Mouse (Mus musculus) midbrain, embryonic 10.5 days (tissue): Measurements from ENCODE around the gene Apba2. TPM values are rescaled to one million over a fixed set of nuclear protein-coding genes. Genes with fewer than 3 reads are reported as not detected.

Experiments
- DNase-seq: peaks from one replicate; pipeline ENCODE4 v3.0.0-alpha.2; 2017; ENCODE audit warnings: low spot score
- H3K27ac ChIP-seq: fragments of 300-500 bp; sonication (generic); replicated peaks from 2 replicates; pipeline ENCODE4 v1.5.1; 2016; ENCODE audit warnings: mild to moderate bottlenecking
- H3K27me3 ChIP-seq: fragments of 300-500 bp; sonication (generic); 2 replicates; pipeline ENCODE4 v1.6.1; 2016; ENCODE audit warnings: low read depth, mild to moderate bottlenecking; ENCODE audit not compliant: poor library complexity, severe bottlenecking
- H3K36me3 ChIP-seq: fragments of 300-500 bp; sonication (generic); 2 replicates; pipeline ENCODE4 v1.6.1; 2016; ENCODE audit warnings: mild to moderate bottlenecking, moderate library complexity
- H3K4me1 ChIP-seq: fragments of 300-500 bp; sonication (generic); 2 replicates; pipeline ENCODE4 v1.6.1; 2016
- H3K4me3 ChIP-seq: fragments of 300-500 bp; sonication (generic); 2 replicates; pipeline ENCODE4 v1.5.1; 2016; ENCODE audit warnings: mild to moderate bottlenecking, moderate library complexity
- H3K9me3 ChIP-seq: fragments of 300-500 bp; sonication (generic); replicated peaks from 2 replicates; pipeline ENCODE4 v1.6.1; 2016; ENCODE audit warnings: mild to moderate bottlenecking
- WGBS: fragments of 180-500 bp; shearing (Covaris S2); methylation state at CpG from one replicate; pipeline ENCODE4 v1.1.7; 2016; 5-methylcytosine and 5-hydroxymethylcytosine counted together
- polyA plus RNA-seq: library from polyadenylated mRNA; unstranded; fragments of >200 nt; fragmentation: Nextera tagmentation; extraction: Ambion mirVana; gene quantifications from 2 replicates; pipeline ENCODE4 v1.2.1, GENCODE M21; 2016

Apba2 gene
- polyA plus RNA-seq, 1 experiment from 2014 or later, result 50.1 TPM

GRCm38 (mm10) chr7:64508826-64509225 lies 7.3 kb downstream of the Apba2 start:
- DNase-seq, result no peak
- Histone ChIP-seq H3K27me3 (peaks cover under 1% of the 10 kb centered on the region; the same call in 1 of the 2 replicates), H3K4me3 (no peak overlapping the region), H3K9me3 (no peaks in the 10 kb centered on the region), H3K36me3 (no peaks in the 10 kb centered on the region), H3K27ac (no peak overlapping the region), H3K4me1 (peaks cover 19% of the 10 kb centered on the region)
- 91% methylated on average over 7 of the region's 7 CpGs for WGBS

DNA sequence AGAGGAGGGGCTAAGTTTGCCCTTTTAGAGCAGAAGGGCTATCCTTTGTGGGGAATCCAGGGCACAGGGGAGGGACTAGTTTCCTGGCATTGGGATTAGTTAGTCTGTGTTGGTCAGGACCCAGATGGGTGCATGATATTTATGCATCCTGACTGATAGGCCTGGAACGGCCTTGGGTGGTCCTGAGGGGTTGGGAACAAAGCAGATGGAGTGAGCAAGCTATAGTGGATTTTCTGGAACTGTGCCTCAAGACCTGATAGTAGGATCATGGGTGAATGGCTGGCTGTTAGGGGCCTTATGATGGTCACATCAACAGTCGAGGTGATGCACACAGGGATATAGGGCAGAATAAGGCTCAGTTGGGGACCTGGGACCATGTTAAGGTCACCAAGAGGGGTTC lies 8.4 kb downstream of the Apba2 start:
- Histone ChIP-seq H3K9me3 (no peaks in the 10 kb centered on the region), H3K36me3 (no peaks in the 10 kb centered on the region), H3K4me1 (peaks cover 12% of the 10 kb centered on the region), H3K27me3 (no peaks in the 10 kb centered on the region), H3K4me3 (no peak overlapping the region), H3K27ac (0 out of 2 replicates have a peak overlapping the region, but pooled peaks have one; percentile 38)
- DNase-seq, result no peak
- WGBS, result 74% methylated on average over 2 of the region's 2 CpGs

- no peak for DNase-seq
- H3K36me3 ChIP-seq, result no peaks in the 10 kb centered on the region
- H3K9me3 ChIP-seq, result no peaks in the 10 kb centered on the region
- 85% methylated on average over 8 of the region's 8 CpGs for WGBS
- no peak overlapping the region; the same call in 1 of the 2 replicates for H3K27ac ChIP-seq
- peaks cover 7% of the 10 kb centered on the region; the same call in 1 of the 2 replicates for H3K4me1 ChIP-seq
- H3K27me3 ChIP-seq, result no peaks in the 10 kb centered on the region
- H3K4me3 ChIP-seq, result no peak overlapping the region
These were observed 9.2 kb downstream of the Apba2 start for GRCm38 (mm10) chr7:64510526-64511210.

DNA sequence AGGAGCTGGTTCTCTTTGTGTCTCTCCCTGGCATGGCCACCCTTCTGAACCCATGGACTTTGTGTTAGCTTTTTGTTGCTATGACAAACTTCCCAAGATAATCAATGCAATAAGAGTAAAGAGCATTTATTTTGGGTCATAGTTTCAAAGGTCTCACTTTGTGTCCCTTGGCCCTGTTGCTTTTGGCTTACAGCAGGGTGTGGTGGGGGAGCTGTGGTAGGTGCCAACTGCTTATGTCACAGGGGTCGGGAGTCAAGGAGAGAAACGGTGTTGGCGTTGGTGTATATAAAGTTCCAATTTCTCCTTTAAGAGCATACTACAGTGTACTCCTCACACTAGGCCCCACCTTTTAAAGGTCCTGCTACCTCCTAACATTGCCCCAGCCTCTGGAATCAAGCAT lies 12.1 kb downstream of the Apba2 start:
- Histone ChIP-seq H3K9me3 (no peaks in the 10 kb centered on the region), H3K4me1 (peaks cover 5% of the 10 kb centered on the region; the same call in 1 of the 2 replicates), H3K27me3 (no peaks in the 10 kb centered on the region), H3K4me3 (no peak overlapping the region), H3K36me3 (no peaks in the 10 kb centered on the region), H3K27ac (no peak overlapping the region)
- WGBS, result 92% methylated on average over 3 of the region's 3 CpGs
- DNase-seq, result no peak

DNA sequence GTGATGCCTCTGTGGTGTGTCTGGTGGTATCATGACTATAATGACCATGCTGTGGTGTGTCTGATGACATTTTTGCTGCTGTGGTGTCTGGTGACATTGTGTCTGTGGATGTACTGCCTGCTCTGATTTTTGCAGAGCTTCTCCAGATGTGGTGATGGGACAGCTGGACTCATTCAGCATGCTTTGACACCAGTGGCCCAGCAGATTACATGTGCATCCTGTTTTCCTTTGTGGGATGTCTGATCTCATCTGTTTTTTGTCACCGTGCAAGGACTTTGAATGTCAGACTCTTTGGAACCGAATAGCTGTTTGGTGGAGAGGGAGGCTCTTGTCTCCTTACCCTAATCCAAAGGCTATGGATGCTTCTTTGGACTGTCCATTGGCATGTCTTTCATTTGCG lies 13.8 kb downstream of the Apba2 start:
- no peaks in the 10 kb centered on the region for H3K9me3 ChIP-seq
- no peak overlapping the region for H3K4me3 ChIP-seq
- H3K27ac ChIP-seq, result no peak overlapping the region
- no peaks in the 10 kb centered on the region for H3K27me3 ChIP-seq
- 89% methylated on average over 3 of the region's 3 CpGs for WGBS
- no peak for DNase-seq
- no peaks in the 10 kb centered on the region for H3K36me3 ChIP-seq
- H3K4me1 ChIP-seq, result 0 out of 2 replicates have a peak, but pooled peaks cover 5% of the 10 kb centered on the region

GRCm38 (mm10) chr7:64515891-64516290 lies 14.4 kb downstream of the Apba2 start:
- DNase-seq, result no peak
- WGBS, result 91% methylated on average over 4 of the region's 4 CpGs
- H3K4me3 ChIP-seq, result no peak overlapping the region
- H3K4me1 ChIP-seq, result 0 out of 2 replicates have a peak, but pooled peaks cover under 1% of the 10 kb centered on the region
- no peaks in the 10 kb centered on the region for H3K27me3 ChIP-seq
- H3K36me3 ChIP-seq, result no peaks in the 10 kb centered on the region
- no peaks in the 10 kb centered on the region for H3K9me3 ChIP-seq
- H3K27ac ChIP-seq, result no peak overlapping the region

DNA sequence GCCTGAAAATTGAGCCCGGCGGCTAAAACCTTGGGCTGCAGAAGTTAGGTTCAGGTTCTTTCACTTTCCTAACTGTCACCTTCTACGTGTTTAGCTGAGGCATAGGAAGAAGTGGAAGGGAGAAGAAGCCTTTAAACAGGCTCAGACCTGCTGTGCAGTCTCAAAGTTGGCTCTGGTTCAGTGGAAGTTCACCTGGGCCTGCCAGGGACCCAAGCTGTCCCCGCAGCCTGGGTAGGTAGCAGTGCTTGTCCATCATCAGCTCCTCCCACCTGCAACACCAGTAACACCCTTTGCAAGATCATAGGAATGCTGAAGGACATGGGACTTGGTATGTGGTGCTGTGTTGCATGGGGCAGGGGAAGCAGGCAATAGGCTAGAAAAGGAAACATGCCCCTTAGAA lies 17.6 kb downstream of the Apba2 start:
- Histone ChIP-seq H3K27ac (peak overlapping the region; percentile 14; the same call in 1 of the 2 replicates), H3K4me1 (peaks cover 12% of the 10 kb centered on the region), H3K36me3 (peaks cover 6% of the 10 kb centered on the region; the same call in 1 of the 2 replicates), H3K4me3 (no peak overlapping the region), H3K9me3 (no peaks in the 10 kb centered on the region), H3K27me3 (no peaks in the 10 kb centered on the region)
- 92% methylated on average over 4 of the region's 4 CpGs for WGBS
- no peak for DNase-seq

DNA sequence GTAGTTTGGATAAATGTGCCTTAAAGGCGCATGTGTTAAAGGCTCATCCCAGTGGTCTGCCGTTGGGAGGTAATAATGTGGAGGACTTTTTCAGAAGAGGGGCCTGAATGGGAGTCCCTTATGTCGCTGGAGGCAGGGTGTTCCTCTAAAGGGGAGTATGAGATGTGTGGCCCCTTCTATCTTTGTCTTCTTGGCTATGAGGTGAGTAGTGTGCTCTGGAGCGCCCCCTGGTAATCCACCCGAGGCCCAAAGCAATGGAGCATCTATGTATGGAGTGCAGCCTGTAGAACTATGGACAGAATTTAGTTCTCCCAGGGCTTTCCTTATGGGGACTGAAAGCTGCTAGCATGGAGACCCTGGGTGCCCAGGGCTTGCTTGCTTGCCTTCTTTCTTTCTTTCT lies 18.0 kb downstream of the Apba2 start:
- Histone ChIP-seq H3K27me3 (no peaks in the 10 kb centered on the region), H3K4me3 (no peak overlapping the region), H3K9me3 (no peaks in the 10 kb centered on the region), H3K36me3 (peaks cover 6% of the 10 kb centered on the region; the same call in 1 of the 2 replicates), H3K4me1 (peaks cover 12% of the 10 kb centered on the region), H3K27ac (peak overlapping the region; percentile 14; the same call in 1 of the 2 replicates)
- WGBS, result 65% methylated on average over 5 of the region's 5 CpGs
- DNase-seq, result no peak

- Histone ChIP-seq H3K27me3 (no peaks in the 10 kb centered on the region), H3K36me3 (peaks cover 9% of the 10 kb centered on the region; the same call in 1 of the 2 replicates), H3K4me1 (peaks cover 12% of the 10 kb centered on the region), H3K4me3 (no peak overlapping the region), H3K27ac (peak overlapping the region; percentile 49; the same call in 1 of the 2 replicates), H3K9me3 (no peaks in the 10 kb centered on the region)
- DNase-seq, result no peak
- 55% methylated on average over 5 of the region's 5 CpGs for WGBS
These were observed 20.3 kb downstream of the Apba2 start for GRCm38 (mm10) chr7:64521695-64522408.

DNA sequence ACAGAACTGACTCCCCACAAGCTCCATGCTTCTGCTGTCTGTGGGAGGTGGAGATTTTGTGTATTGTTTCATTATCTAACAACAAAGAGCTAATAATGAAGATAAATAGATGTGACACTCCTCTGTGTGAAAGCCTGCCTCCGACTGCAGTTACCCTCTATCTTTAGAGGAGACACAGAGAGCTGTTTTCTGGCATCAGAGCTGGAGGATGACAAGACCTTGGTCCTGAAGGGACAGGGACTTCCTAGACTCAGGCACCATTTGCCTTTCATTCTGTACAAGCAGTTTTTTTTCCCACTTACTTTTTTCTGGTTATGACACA lies 20.9 kb downstream of the Apba2 start:
- 26% methylated on average over 1 of the region's 1 CpGs for WGBS
- no peak overlapping the region for H3K27ac ChIP-seq

DNA sequence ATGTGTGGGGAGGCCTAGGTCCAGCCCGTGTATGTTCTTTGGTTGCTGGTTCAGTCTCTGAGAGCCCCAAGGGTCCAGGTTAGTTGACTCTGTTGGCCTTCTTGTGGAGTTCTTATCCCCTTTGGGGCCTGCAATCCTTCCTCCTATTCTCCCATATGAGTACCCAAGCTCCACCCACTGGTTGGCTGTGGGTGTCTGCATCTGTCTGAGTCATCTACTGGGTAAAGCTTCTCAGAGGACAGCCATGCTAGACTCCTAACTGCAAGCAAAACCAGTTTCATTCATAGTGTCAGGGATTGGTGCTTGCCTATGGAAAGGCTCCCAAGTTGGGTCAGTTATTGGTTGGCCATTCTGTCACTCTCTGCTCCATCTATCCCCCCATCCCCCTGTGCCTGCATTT lies 29.8 kb downstream of the Apba2 start:
- WGBS, result 80% methylated on average over 1 of the region's 1 CpGs
- peaks cover 35% of the 10 kb centered on the region for H3K36me3 ChIP-seq
- H3K4me1 ChIP-seq, result peaks cover 13% of the 10 kb centered on the region
- H3K4me3 ChIP-seq, result no peak overlapping the region
- H3K9me3 ChIP-seq, result peaks cover 8% of the 10 kb centered on the region; the same call in 1 of the 2 replicates
- DNase-seq, result no peak
- H3K27me3 ChIP-seq, result no peaks in the 10 kb centered on the region
- no peak overlapping the region for H3K27ac ChIP-seq

More for the DNA sequence above, 20.9 kb downstream of the Apba2 start:
- Histone ChIP-seq H3K9me3 (no peaks in the 10 kb centered on the region), H3K27me3 (no peaks in the 10 kb centered on the region), H3K4me1 (peaks cover 12% of the 10 kb centered on the region), H3K36me3 (peaks cover 15% of the 10 kb centered on the region), H3K4me3 (no peak overlapping the region)
- DNase-seq, result no peak

- no peak for DNase-seq
- peak overlapping the region; percentile 38; the same call in 1 of the 2 replicates for H3K27ac ChIP-seq
- peaks cover 13% of the 10 kb centered on the region for H3K4me1 ChIP-seq
- H3K9me3 ChIP-seq, result peaks cover 8% of the 10 kb centered on the region; the same call in 1 of the 2 replicates
- peaks cover 18% of the 10 kb centered on the region for H3K36me3 ChIP-seq
- H3K27me3 ChIP-seq, result no peaks in the 10 kb centered on the region
- H3K4me3 ChIP-seq, result no peak overlapping the region
- WGBS, result 62% methylated on average over 6 of the region's 6 CpGs
These were observed 31.9 kb downstream of the Apba2 start for GRCm38 (mm10) chr7:64533374-64533773.

DNA sequence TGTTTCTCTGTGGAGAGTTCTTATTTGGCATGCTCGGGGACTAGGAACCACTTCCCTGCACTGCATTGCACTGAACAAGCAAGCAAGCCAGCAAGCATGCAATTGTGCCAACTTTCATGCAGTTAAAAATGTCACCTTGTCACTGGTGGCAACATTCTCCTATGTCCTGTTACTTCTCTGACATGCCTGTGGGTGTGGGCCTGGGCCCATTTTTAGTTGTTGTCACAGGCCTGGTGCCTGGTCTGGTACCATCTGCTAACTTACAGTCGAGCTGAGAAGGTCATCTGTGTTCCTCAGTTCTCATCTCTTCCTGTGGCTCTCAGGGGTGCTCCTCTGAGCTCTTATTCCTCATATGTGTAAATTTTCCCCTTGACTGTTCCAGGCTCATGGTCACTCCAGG lies 33.8 kb downstream of the Apba2 start:
- Histone ChIP-seq H3K9me3 (no peaks in the 10 kb centered on the region), H3K4me1 (peaks cover 25% of the 10 kb centered on the region), H3K27me3 (no peaks in the 10 kb centered on the region), H3K4me3 (no peak overlapping the region), H3K27ac (no peak overlapping the region), H3K36me3 (no peaks in the 10 kb centered on the region)
- no peak for DNase-seq
- 86% methylated on average over 2 of the region's 2 CpGs for WGBS
